Mouse (Mus musculus): ENCODE measurements around the gene Mmp11.

GRCm38 (mm10) chr10:75935680-75936541 lies at the start of gene Mmp11:
- TF ChIP-seq CTCF (IDR thresholded peaks at IDR 0.05; ENCODE audit: low read depth) (no peak), EP300 (IDR thresholded peaks at IDR 0.05; ENCODE audit: low read depth) (no peak)
